Mouse (Mus musculus) heart, adult 2 months (tissue): ENCODE measurements around the gene Aldh6a1. TPM values are rescaled to one million over a fixed set of nuclear protein-coding genes. Genes with fewer than 3 reads are reported as not detected.

ENCODE experiments used
- DNase-seq, 2 experiments: peaks; one replicate each; pipeline ENCODE4 v3.0.0; 2021
- H3K27ac ChIP-seq: fragments of 200-600 bp; 2 replicates; pipeline ENCODE4 v1.8.1; 2022
- H3K27me3 ChIP-seq: fragments of 200-500 bp; 2 replicates; pipeline ENCODE4 v1.6.1; 2012; ENCODE audit warnings: mild to moderate bottlenecking, low read length, inconsistent platforms, mixed read lengths; ENCODE audit not compliant: control insufficient read depth, insufficient read depth
- H3K36me3 ChIP-seq: fragments of 200-500 bp; 2 replicates; pipeline ENCODE4 v1.6.1; 2012; ENCODE audit warnings: low read length, inconsistent platforms; ENCODE audit not compliant: control insufficient read depth, insufficient read depth
- H3K4me1 ChIP-seq: fragments of 200-500 bp; 2 replicates; pipeline ENCODE4 v1.6.1; 2011; ENCODE audit warnings: low read length; ENCODE audit not compliant: control insufficient read depth, insufficient read depth
- H3K4me3 ChIP-seq: fragments of 200-600 bp; 2 replicates; pipeline ENCODE4 v1.8.1; 2022
- H3K79me2 ChIP-seq: fragments of 200-500 bp; replicated peaks from 2 replicates; pipeline ENCODE4 v1.6.1; 2012; ENCODE audit warnings: mild to moderate bottlenecking, inconsistent platforms, low read length, moderate library complexity, mixed read lengths; ENCODE audit not compliant: control insufficient read depth, insufficient read depth
- H3K9ac ChIP-seq: fragments of 200-500 bp; 2 replicates; pipeline ENCODE4 v1.6.1; 2012; ENCODE audit warnings: low read depth, mild to moderate bottlenecking, control low read depth, inconsistent platforms, low read length, mixed read lengths
- CTCF ChIP-seq: fragments of 200-600 bp; IDR thresholded peaks from 2 replicates; pipeline ENCODE4 v1.8.1; 2022; ENCODE audit warnings: antibody characterized with exemption, mild to moderate bottlenecking, moderate library complexity
- EP300 ChIP-seq: fragments of 200-500 bp; IDR thresholded peaks from 2 replicates; pipeline ENCODE4 v1.6.1; 2011; ENCODE audit warnings: low read depth, low read length, control low read depth; ENCODE audit not compliant: insufficient read depth
- POLR2A ChIP-seq: fragments of 200-500 bp; IDR thresholded peaks from 2 replicates; pipeline ENCODE4 v1.6.1; 2011; ENCODE audit warnings: mild to moderate bottlenecking, low read depth, low read length, control low read depth; ENCODE audit not compliant: insufficient read depth
- WGBS: fragments of 180-500 bp; shearing (Covaris S2); methylation state at CpG from one replicate; pipeline ENCODE4 v1.1.7; 2018; 5-methylcytosine and 5-hydroxymethylcytosine counted together
- intact Hi-C: fragments of 180-260 bp; cut with DNase I; formaldehyde crosslinking; loops from one replicate; pipeline ENCODE4 v1.15.1; 2025
- polyA plus RNA-seq: library from polyadenylated mRNA; depleted of rRNA; stranded (reverse); fragments of >200 nt; gene quantifications from 2 replicates; pipeline ENCODE4 v1.2.3, GENCODE M21; 2012
- total RNA-seq, 2 experiments: library from RNA; stranded (reverse); gene quantifications; 2 replicates each; pipeline ENCODE4 v1.2.3; 2021

Aldh6a1 gene
- total and polyA plus RNA-seq, 3 experiments: 83.5 to 236 (median 189) TPM

- no peaks in the 10 kb centered on the region; the same call in 1 of the 2 replicates for H3K36me3 ChIP-seq
Observed at GRCm38 (mm10) chr12:84438697-84439096, 12.1 kb downstream of the Aldh6a1 start.

GRCm38 (mm10) chr12:84429825-84430224 is 21.0 kb downstream of the Aldh6a1 start:
- no peak for DNase-seq
- H3K27me3 ChIP-seq: no peaks in the 10 kb centered on the region
- H3K36me3 ChIP-seq: no peaks in the 10 kb centered on the region; the same call in 1 of the 2 replicates
- no peaks in the 10 kb centered on the region for H3K4me1 ChIP-seq
- intact Hi-C loops: loop anchor here (5.0 kb wide), 1 partner anchor 83 kb away; no protein-coding TSS in a partner anchor
- no peaks in the 10 kb centered on the region for H3K79me2 ChIP-seq
- WGBS: 70% methylated on average over 2 of the region's 2 CpGs
- no peak overlapping the region for H3K9ac ChIP-seq
- TF ChIP-seq EP300: no peak
- TF ChIP-seq POLR2A: no peak
- no peak for TF ChIP-seq CTCF
- no peak overlapping the region for H3K4me3 ChIP-seq
- no peak overlapping the region for H3K27ac ChIP-seq

More at GRCm38 (mm10) chr12:84438697-84439096, 12.1 kb downstream of the Aldh6a1 start:
- H3K27ac ChIP-seq: no peak overlapping the region
- no peak overlapping the region for H3K9ac ChIP-seq
- no peak for TF ChIP-seq EP300
- no peak for TF ChIP-seq POLR2A
- TF ChIP-seq CTCF: no peak
- no peak overlapping the region for H3K4me3 ChIP-seq
- intact Hi-C loops: no loop called here
- H3K27me3 ChIP-seq: no peaks in the 10 kb centered on the region
- no peaks in the 10 kb centered on the region for H3K4me1 ChIP-seq
- H3K79me2 ChIP-seq: no peaks in the 10 kb centered on the region
- no peak for DNase-seq
- 67% methylated on average over 2 of the region's 2 CpGs for WGBS

DNA sequence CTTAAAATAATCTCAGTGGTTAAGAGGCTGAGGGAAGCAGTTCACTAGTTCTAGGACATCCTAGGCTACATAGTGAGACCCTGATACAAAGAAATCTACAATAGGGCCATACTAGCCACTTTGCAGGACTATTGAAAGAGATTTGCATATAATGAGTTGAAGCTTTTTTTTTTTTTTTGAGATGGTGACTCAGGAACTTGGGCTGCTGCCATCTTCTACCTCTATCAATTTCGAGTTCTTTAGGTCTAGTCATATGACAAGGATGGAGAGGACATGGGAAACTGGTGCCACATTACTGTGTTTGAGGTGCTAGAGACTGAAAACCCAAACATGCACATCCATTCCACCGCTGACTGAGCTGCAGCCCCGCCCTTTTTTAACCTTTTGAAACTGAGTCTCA is 26.8 kb downstream of the Aldh6a1 start:
- TF ChIP-seq POLR2A (no peak), CTCF (no peak), EP300 (no peak)
- Histone ChIP-seq H3K27ac (no peak overlapping the region), H3K36me3 (no peaks in the 10 kb centered on the region), H3K27me3 (no peaks in the 10 kb centered on the region), H3K4me3 (no peak overlapping the region), H3K4me1 (no peaks in the 10 kb centered on the region), H3K9ac (no peak overlapping the region), H3K79me2 (no peaks in the 10 kb centered on the region)
- DNase-seq: no peak
- intact Hi-C loops: loop anchor here (1.0 kb wide), 1 partner anchor 18 kb away; no protein-coding TSS in a partner anchor
- WGBS: 55% methylated on average over 3 of the region's 3 CpGs

DNA sequence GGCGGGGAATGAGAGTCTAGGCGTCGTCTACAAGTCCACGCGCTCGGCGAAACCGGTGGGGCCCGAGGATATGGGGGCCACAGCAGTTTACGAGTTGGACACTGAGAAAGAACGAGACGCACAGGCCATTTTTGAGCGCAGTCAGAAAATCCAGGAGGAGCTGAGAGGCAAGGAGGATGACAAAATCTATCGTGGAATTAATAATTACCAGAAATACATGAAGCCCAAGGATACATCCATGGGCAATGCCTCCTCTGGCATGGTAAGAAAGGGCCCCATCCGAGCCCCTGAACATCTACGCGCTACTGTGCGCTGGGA is 33.2 kb downstream of the Aldh6a1 start:
- H3K9ac ChIP-seq: peak overlapping the region; percentile 87
- H3K4me1 ChIP-seq: peaks cover 1% of the 10 kb centered on the region; the same call in 1 of the 2 replicates
- no peaks in the 10 kb centered on the region for H3K36me3 ChIP-seq
- H3K27me3 ChIP-seq: no peaks in the 10 kb centered on the region
- WGBS: 42% methylated on average over 18 of the region's 18 CpGs
- H3K4me3 ChIP-seq: peak overlapping the region; percentile 62
- no peaks in the 10 kb centered on the region for H3K79me2 ChIP-seq
- intact Hi-C loops: no loop called here
- DNase-seq: no peak
- TF ChIP-seq CTCF: no peak
- no peak for TF ChIP-seq EP300
- no peak for TF ChIP-seq POLR2A
- peak overlapping the region; percentile 77; the same call in 1 of the 2 replicates for H3K27ac ChIP-seq

DNA sequence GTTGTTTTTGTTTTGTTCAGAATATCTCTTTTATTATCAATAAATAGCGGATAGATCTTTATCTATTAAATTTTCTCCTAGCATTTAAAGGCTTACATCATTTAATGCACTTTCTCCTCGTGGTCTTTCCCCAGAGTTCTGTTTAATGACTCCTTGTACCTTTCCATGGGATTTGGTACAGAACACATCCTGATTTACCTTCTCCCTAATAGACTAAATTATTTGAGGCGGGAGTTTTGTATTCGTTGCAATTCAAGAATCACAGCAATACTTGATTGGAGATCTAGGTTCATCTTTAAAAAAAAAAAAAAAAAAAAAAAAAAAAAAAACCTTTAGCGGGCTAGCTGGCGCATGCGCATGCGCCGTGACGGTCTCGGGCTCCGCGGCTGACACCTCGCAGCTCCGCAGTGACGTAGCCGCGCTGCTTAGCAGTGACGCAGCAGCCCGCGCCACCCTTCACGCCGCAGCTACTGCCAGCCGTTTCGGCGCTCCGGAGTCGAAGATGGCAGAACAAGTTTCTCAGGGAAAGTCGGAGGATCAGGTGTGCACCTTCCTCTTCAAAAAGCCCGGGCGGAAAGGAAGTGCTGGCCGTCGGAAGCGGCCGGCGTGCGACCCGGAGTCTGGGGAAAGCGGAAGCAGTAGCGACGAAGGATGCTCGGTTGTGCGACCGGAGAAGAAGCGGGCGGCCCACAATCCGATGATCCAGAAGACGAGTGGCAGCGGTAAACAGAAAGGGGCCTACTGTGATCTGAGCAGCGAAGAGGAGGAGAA is 33.8 kb downstream of the Aldh6a1 start, which contains the start of gene Rnf113a2:
Gene Rnf113a2, plus strand, starts transcription at position 363 of the 771 bp plus-strand sequence.
- H3K4me3 ChIP-seq: peak within 1 kb of the TSS; percentile 62
- 3% methylated on average over 50 of the region's 50 CpGs for WGBS
- H3K9ac ChIP-seq: peak within 1 kb of the TSS; percentile 87
- DNase-seq: peak; percentile 87 to 90
- H3K27me3 ChIP-seq: no peaks in the 10 kb centered on the region
- H3K36me3 ChIP-seq: no peaks in the 10 kb centered on the region
- H3K27ac ChIP-seq: peak within 1 kb of the TSS; percentile 77
- no peaks in the 10 kb centered on the region for H3K79me2 ChIP-seq
- intact Hi-C loops: no loop called here
- peaks cover 1% of the 10 kb centered on the region; the same call in 1 of the 2 replicates for H3K4me1 ChIP-seq
- TF ChIP-seq POLR2A (peak; percentile 84), EP300 (no peak), CTCF (no peak)
